Mouse (Mus musculus): ENCODE measurements at regions not wholly inside any gene's neighbourhood (a gene's known extent, or its start where the extent isn't known, plus 50 kb on each side); places are given as distances from the start of the nearest gene placed in this dataset.

- ATAC-seq: no peak
- WGBS: 87% methylated on average over 8 of the region's 8 CpGs
- Histone ChIP-seq H3K4me3 (ENCODE audit: low read depth, low read length) (no peak overlapping the region), H3K36me3 (ENCODE audit: control insufficient read depth, insufficient read depth, low read length) (no peaks in the 10 kb centered on the region), H3K27me3 (replicated peaks; ENCODE audit: control insufficient read depth, insufficient read depth, low read length) (no peaks in the 10 kb centered on the region), H3K4me2 (ENCODE audit: low read length) (no peak overlapping the region), H3K4me1 (ENCODE audit: control insufficient read depth, insufficient read depth, low read length) (no peaks in the 10 kb centered on the region), H3K27ac (ENCODE audit: low read depth, low read length) (no peak overlapping the region), H3K9ac (ENCODE audit: low read length) (no peak overlapping the region), H3K9me3 (replicated peaks; ENCODE audit: control insufficient read depth, low read length) (no peaks in the 10 kb centered on the region)
- no peak for DNase-seq (ENCODE audit: low spot score)
Measured at GRCm38 (mm10) chr10:84142741-84143454, 297.5 kb downstream of the Nuak1 start.

GRCm38 (mm10) chr10:84143674-84144343, 296.6 kb downstream of the Nuak1 start:
- no peaks in the 10 kb centered on the region for H3K9me3 ChIP-seq (replicated peaks; ENCODE audit: control insufficient read depth, low read length)
- DNase-seq (ENCODE audit: low spot score): no peak
- WGBS: 70% methylated on average over 5 of the region's 5 CpGs
- H3K36me3 ChIP-seq (ENCODE audit: control insufficient read depth, insufficient read depth, low read length): no peaks in the 10 kb centered on the region
- H3K27me3 ChIP-seq (replicated peaks; ENCODE audit: control insufficient read depth, insufficient read depth, low read length): no peaks in the 10 kb centered on the region
- no peak overlapping the region for H3K9ac ChIP-seq (ENCODE audit: low read length)
- no peak overlapping the region for H3K4me2 ChIP-seq (ENCODE audit: low read length)
- ATAC-seq: no peak
- H3K4me1 ChIP-seq (ENCODE audit: control insufficient read depth, insufficient read depth, low read length): no peaks in the 10 kb centered on the region
- no peak overlapping the region for H3K27ac ChIP-seq (ENCODE audit: low read depth, low read length)
- H3K4me3 ChIP-seq (ENCODE audit: low read depth, low read length): no peak overlapping the region

- Histone ChIP-seq H3K36me3 (ENCODE audit: control insufficient read depth, insufficient read depth, low read length) (no peaks in the 10 kb centered on the region), H3K9me3 (replicated peaks; ENCODE audit: control insufficient read depth, low read length) (no peaks in the 10 kb centered on the region), H3K9ac (ENCODE audit: low read length) (no peak overlapping the region), H3K27me3 (replicated peaks; ENCODE audit: control insufficient read depth, insufficient read depth, low read length) (no peaks in the 10 kb centered on the region), H3K4me2 (ENCODE audit: low read length) (no peak overlapping the region), H3K27ac (ENCODE audit: low read depth, low read length) (no peak overlapping the region), H3K4me1 (ENCODE audit: control insufficient read depth, insufficient read depth, low read length) (no peaks in the 10 kb centered on the region), H3K4me3 (ENCODE audit: low read depth, low read length) (no peak overlapping the region)
- DNase-seq (ENCODE audit: low spot score): no peak
- no peak for ATAC-seq
Measured at GRCm38 (mm10) chr10:84144344-84144687, 296.1 kb downstream of the Nuak1 start.

- H3K36me3 ChIP-seq (ENCODE audit: control insufficient read depth, insufficient read depth, low read length): no peaks in the 10 kb centered on the region
- no peak overlapping the region for H3K9ac ChIP-seq (ENCODE audit: low read length)
- H3K9me3 ChIP-seq (replicated peaks; ENCODE audit: control insufficient read depth, low read length): no peaks in the 10 kb centered on the region
- H3K4me3 ChIP-seq (ENCODE audit: low read depth, low read length): no peak overlapping the region
- H3K27me3 ChIP-seq (replicated peaks; ENCODE audit: control insufficient read depth, insufficient read depth, low read length): no peaks in the 10 kb centered on the region
- 91% methylated on average over 2 of the region's 2 CpGs for WGBS
- no peak overlapping the region for H3K4me2 ChIP-seq (ENCODE audit: low read length)
- no peak overlapping the region for H3K27ac ChIP-seq (ENCODE audit: low read depth, low read length)
- no peak for DNase-seq (ENCODE audit: low spot score)
- H3K4me1 ChIP-seq (ENCODE audit: control insufficient read depth, insufficient read depth, low read length): no peaks in the 10 kb centered on the region
- no peak for ATAC-seq
Measured at GRCm38 (mm10) chr10:84147305-84147984, 293.0 kb downstream of the Nuak1 start.

GRCm38 (mm10) chr10:84163752-84164151, 276.6 kb downstream of the Nuak1 start:
- Histone ChIP-seq H3K4me1 (ENCODE audit: control insufficient read depth, insufficient read depth, low read length) (no peaks in the 10 kb centered on the region), H3K27ac (ENCODE audit: low read depth, low read length) (no peak overlapping the region), H3K9me3 (replicated peaks; ENCODE audit: control insufficient read depth, low read length) (no peaks in the 10 kb centered on the region), H3K27me3 (replicated peaks; ENCODE audit: control insufficient read depth, insufficient read depth, low read length) (no peaks in the 10 kb centered on the region), H3K9ac (ENCODE audit: low read length) (no peak overlapping the region), H3K4me3 (ENCODE audit: low read depth, low read length) (no peak overlapping the region), H3K4me2 (ENCODE audit: low read length) (no peak overlapping the region), H3K36me3 (ENCODE audit: control insufficient read depth, insufficient read depth, low read length) (no peaks in the 10 kb centered on the region)
- ATAC-seq (no peak), DNase-seq (ENCODE audit: low spot score) (no peak)
- 82% methylated on average over 4 of the region's 4 CpGs for WGBS

GRCm38 (mm10) chr10:84165832-84166567, 274.4 kb downstream of the Nuak1 start:
- DNase-seq (ENCODE audit: low spot score) (no peak), ATAC-seq (no peak)
- no peaks in the 10 kb centered on the region for H3K9me3 ChIP-seq (replicated peaks; ENCODE audit: control insufficient read depth, low read length)
- no peak overlapping the region for H3K9ac ChIP-seq (ENCODE audit: low read length)
- no peak overlapping the region for H3K27ac ChIP-seq (ENCODE audit: low read depth, low read length)
- 82% methylated on average over 10 of the region's 10 CpGs for WGBS
- H3K4me3 ChIP-seq (ENCODE audit: low read depth, low read length): no peak overlapping the region
- no peaks in the 10 kb centered on the region for H3K36me3 ChIP-seq (ENCODE audit: control insufficient read depth, insufficient read depth, low read length)
- no peak overlapping the region for H3K4me2 ChIP-seq (ENCODE audit: low read length)
- H3K27me3 ChIP-seq (replicated peaks; ENCODE audit: control insufficient read depth, insufficient read depth, low read length): no peaks in the 10 kb centered on the region
- no peaks in the 10 kb centered on the region for H3K4me1 ChIP-seq (ENCODE audit: control insufficient read depth, insufficient read depth, low read length)

GRCm38 (mm10) chr10:84166568-84166905, 273.9 kb downstream of the Nuak1 start:
- Histone ChIP-seq H3K9ac (ENCODE audit: low read length) (no peak overlapping the region), H3K9me3 (replicated peaks; ENCODE audit: control insufficient read depth, low read length) (no peaks in the 10 kb centered on the region), H3K27ac (ENCODE audit: low read depth, low read length) (no peak overlapping the region), H3K4me2 (ENCODE audit: low read length) (no peak overlapping the region), H3K4me3 (ENCODE audit: low read depth, low read length) (no peak overlapping the region), H3K4me1 (ENCODE audit: control insufficient read depth, insufficient read depth, low read length) (no peaks in the 10 kb centered on the region), H3K27me3 (replicated peaks; ENCODE audit: control insufficient read depth, insufficient read depth, low read length) (no peaks in the 10 kb centered on the region), H3K36me3 (ENCODE audit: control insufficient read depth, insufficient read depth, low read length) (no peaks in the 10 kb centered on the region)
- ATAC-seq (peak; percentile 68), DNase-seq (ENCODE audit: low spot score) (peak; percentile 77)
- WGBS: 59% methylated on average over 3 of the region's 3 CpGs

GRCm38 (mm10) chr10:84172828-84173321, 267.5 kb downstream of the Nuak1 start:
- WGBS: 58% methylated on average over 4 of the region's 4 CpGs
- Histone ChIP-seq H3K36me3 (ENCODE audit: control insufficient read depth, insufficient read depth, low read length) (no peaks in the 10 kb centered on the region), H3K9me3 (replicated peaks; ENCODE audit: control insufficient read depth, low read length) (no peaks in the 10 kb centered on the region), H3K4me2 (ENCODE audit: low read length) (no peak overlapping the region), H3K27ac (ENCODE audit: low read depth, low read length) (no peak overlapping the region), H3K4me3 (ENCODE audit: low read depth, low read length) (no peak overlapping the region), H3K27me3 (replicated peaks; ENCODE audit: control insufficient read depth, insufficient read depth, low read length) (no peaks in the 10 kb centered on the region), H3K4me1 (ENCODE audit: control insufficient read depth, insufficient read depth, low read length) (no peaks in the 10 kb centered on the region), H3K9ac (ENCODE audit: low read length) (no peak overlapping the region)
- peak; percentile 42 for DNase-seq (ENCODE audit: low spot score)
- ATAC-seq: no peak

All from forebrain, embryonic 14.5 days (tissue).